ENCODE assay signal across 8 mouse cellular contexts in genomic region chr4:43040881-43041547, GRCm38 (mm10). TPM values are rescaled to one million over a fixed set of nuclear protein-coding genes. Genes with fewer than 3 reads are reported as not detected.
A peak's percentile ranks its signal among the peaks of the same experiment; 100 is the strongest.
DNase-seq lines count a peak whose midpoint lies in the region; ATAC-seq lines count a peak whose summit lies in the region.

No protein-coding gene starts in this region.

- peaks cover 10% of the 10 kb centered on the region for H3K36me3 ChIP-seq in liver, embryonic 13.5 days
- H3K36me3 ChIP-seq in embryonic facial prominence, embryonic 13.5 days = peaks cover 11% of the 10 kb centered on the region
- peaks cover 5% of the 10 kb centered on the region for H3K36me3 ChIP-seq in hindbrain, embryonic 16.5 days (ENCODE audit: control insufficient read depth, insufficient read depth, low read length)
- H3K36me3 ChIP-seq in neural tube, embryonic 15.5 days = peaks cover 7% of the 10 kb centered on the region

- H3K9ac ChIP-seq in liver, embryonic 13.5 days = no peak overlapping the region
- no peak overlapping the region for H3K9ac ChIP-seq in embryonic facial prominence, embryonic 13.5 days
- H3K9ac ChIP-seq in hindbrain, embryonic 16.5 days (ENCODE audit: low read depth, low read length) = 0 out of 2 replicates have a peak overlapping the region, but pooled peaks have one; percentile 22
- no peak overlapping the region for H3K9ac ChIP-seq in neural tube, embryonic 15.5 days (replicated peaks)

- no peaks in the 10 kb centered on the region for H3K27me3 ChIP-seq in liver, embryonic 13.5 days
- no peaks in the 10 kb centered on the region for H3K27me3 ChIP-seq in embryonic facial prominence, embryonic 13.5 days
- no peaks in the 10 kb centered on the region for H3K27me3 ChIP-seq in hindbrain, embryonic 16.5 days (replicated peaks; ENCODE audit: control insufficient read depth, insufficient read depth, low read length)
- no peaks in the 10 kb centered on the region for H3K27me3 ChIP-seq in neural tube, embryonic 15.5 days (replicated peaks)

- H3K9me3 ChIP-seq in liver, embryonic 13.5 days (replicated peaks) = no peaks in the 10 kb centered on the region
- H3K9me3 ChIP-seq in embryonic facial prominence, embryonic 13.5 days = no peaks in the 10 kb centered on the region
- no peaks in the 10 kb centered on the region for H3K9me3 ChIP-seq in hindbrain, embryonic 16.5 days (ENCODE audit: control insufficient read depth, low read length)
- no peaks in the 10 kb centered on the region for H3K9me3 ChIP-seq in neural tube, embryonic 15.5 days (replicated peaks)

- no peak for ATAC-seq in liver, embryonic 13.5 days (ENCODE audit: low read depth)
- no peak for ATAC-seq in embryonic facial prominence, embryonic 13.5 days (ENCODE audit: insufficient number of reproducible peaks, insufficient read depth, low FRiP score, low TSS enrichment, low read depth)
- ATAC-seq in hindbrain, embryonic 16.5 days = no peak
- ATAC-seq in neural tube, embryonic 15.5 days (ENCODE audit: low FRiP score) = no peak

- H3K4me3 ChIP-seq in liver, embryonic 13.5 days (replicated peaks) = no peak overlapping the region
- no peak overlapping the region for H3K4me3 ChIP-seq in embryonic facial prominence, embryonic 13.5 days
- no peak overlapping the region for H3K4me3 ChIP-seq in hindbrain, embryonic 16.5 days (ENCODE audit: low read length)
- H3K4me3 ChIP-seq in neural tube, embryonic 15.5 days (replicated peaks) = no peak overlapping the region

- H3K4me2 ChIP-seq in liver, embryonic 13.5 days = no peak overlapping the region
- H3K4me2 ChIP-seq in embryonic facial prominence, embryonic 13.5 days = 0 out of 2 replicates have a peak overlapping the region, but pooled peaks have one; percentile 81
- H3K4me2 ChIP-seq in hindbrain, embryonic 16.5 days (ENCODE audit: low read length) = peak overlapping the region; percentile 27
- 0 out of 2 replicates have a peak overlapping the region, but pooled peaks have one; percentile 88 for H3K4me2 ChIP-seq in neural tube, embryonic 15.5 days

- DNase-seq in liver, embryonic 13.5 days = no peak
- no peak for DNase-seq in liver
- no peak for DNase-seq in urinary bladder, postnatal 4 days (ENCODE audit: low spot score in 2 of 2)
- no peak for DNase-seq in layer of hippocampus, adult 9-10 months (ENCODE audit: low spot score)
- DNase-seq in gastrocnemius, postnatal 10 days = no peak

- H3K4me1 ChIP-seq in liver, embryonic 13.5 days (replicated peaks) = peaks cover 79% of the 10 kb centered on the region
- H3K4me1 ChIP-seq in embryonic facial prominence, embryonic 13.5 days = peaks cover 33% of the 10 kb centered on the region
- peaks cover 45% of the 10 kb centered on the region for H3K4me1 ChIP-seq in hindbrain, embryonic 16.5 days (ENCODE audit: control insufficient read depth, insufficient read depth, low read depth, low read length)
- peaks cover 64% of the 10 kb centered on the region for H3K4me1 ChIP-seq in neural tube, embryonic 15.5 days

- WGBS in liver, embryonic 13.5 days (ENCODE audit: insufficient replicate concordance) = 60% methylated on average over 9 of the region's 9 CpGs
- 79% methylated on average over 9 of the region's 9 CpGs for WGBS in embryonic facial prominence, embryonic 13.5 days
- whole genome bisulfite sequencing in hindbrain, embryonic 16.5 days = 66% methylated on average over 9 of the region's 9 CpGs
- WGBS in neural tube, embryonic 15.5 days = 58% methylated on average over 9 of the region's 9 CpGs

- peak overlapping the region; percentile 18 for H3K27ac ChIP-seq in liver, embryonic 13.5 days
- 0 out of 2 replicates have a peak overlapping the region, but pooled peaks have one; percentile 22 for H3K27ac ChIP-seq in embryonic facial prominence, embryonic 13.5 days
- H3K27ac ChIP-seq in hindbrain, embryonic 16.5 days (ENCODE audit: low read depth, low read length) = no peak overlapping the region
- H3K27ac ChIP-seq in neural tube, embryonic 15.5 days (replicated peaks) = peak overlapping the region; percentile 39; the same call in 1 of the 2 replicates

RNA-seq across cellular contexts. Expression of gene Fam214b, which starts 5.0 kb away (rescaled TPM):
- polyA plus RNA-seq in liver, embryonic 13.5 days (2015; fragmentation: Nextera tagmentation; extraction: Ambion mirVana) = 28.4 and 30.0 TPM in 2 replicates
- 13.1 and 14.9 TPM in 2 replicates for polyA plus RNA-seq in embryonic facial prominence, embryonic 13.5 days (2015; fragmentation: Nextera tagmentation; extraction: Ambion mirVana)
- 32.3 and 36.3 TPM in 2 replicates for polyA plus RNA-seq in hindbrain, embryonic 16.5 days (2015; fragmentation: Nextera tagmentation; extraction: Ambion mirVana)
- 27.5 and 28.5 TPM in 2 replicates for polyA plus RNA-seq in neural tube, embryonic 15.5 days (2015; fragmentation: Nextera tagmentation; extraction: Ambion mirVana)
- 10 to 100 TPM; 19.3 to 23.7 TPM for total RNA-seq in gastrocnemius, postnatal 10 days (2021)

RNA-seq across cellular contexts. Expression of gene Stoml2, which starts 9.5 kb away (rescaled TPM):
- 270 and 280 TPM in 2 replicates for polyA plus RNA-seq in liver, embryonic 13.5 days (2015; fragmentation: Nextera tagmentation; extraction: Ambion mirVana)
- 329 and 332 TPM in 2 replicates for polyA plus RNA-seq in embryonic facial prominence, embryonic 13.5 days (2015; fragmentation: Nextera tagmentation; extraction: Ambion mirVana)
- 234 and 261 TPM in 2 replicates for polyA plus RNA-seq in hindbrain, embryonic 16.5 days (2015; fragmentation: Nextera tagmentation; extraction: Ambion mirVana)
- 231 and 240 TPM in 2 replicates for polyA plus RNA-seq in neural tube, embryonic 15.5 days (2015; fragmentation: Nextera tagmentation; extraction: Ambion mirVana)
- total RNA-seq in gastrocnemius, postnatal 10 days (2021) = 10 to 100 TPM; 81.8 to 84.3 TPM

RNA-seq across cellular contexts. Expression of gene Pigo, which starts 15.4 kb away (rescaled TPM):
- 12.6 and 13.9 TPM in 2 replicates for polyA plus RNA-seq in liver, embryonic 13.5 days (2015; fragmentation: Nextera tagmentation; extraction: Ambion mirVana)
- polyA plus RNA-seq in embryonic facial prominence, embryonic 13.5 days (2015; fragmentation: Nextera tagmentation; extraction: Ambion mirVana) = 24.4 and 27.8 TPM in 2 replicates
- 28.5 and 30.8 TPM in 2 replicates for polyA plus RNA-seq in hindbrain, embryonic 16.5 days (2015; fragmentation: Nextera tagmentation; extraction: Ambion mirVana)
- 27.8 and 30.8 TPM in 2 replicates for polyA plus RNA-seq in neural tube, embryonic 15.5 days (2015; fragmentation: Nextera tagmentation; extraction: Ambion mirVana)
- total RNA-seq in gastrocnemius, postnatal 10 days (2021) = 1 to 10 TPM; 7.6 to 9.6 TPM

RNA-seq across cellular contexts. Expression of gene Unc13b, which starts 17.7 kb away (rescaled TPM):
- polyA plus RNA-seq in liver, embryonic 13.5 days (2015; fragmentation: Nextera tagmentation; extraction: Ambion mirVana) = 0.30 and 0.37 TPM in 2 replicates
- polyA plus RNA-seq in embryonic facial prominence, embryonic 13.5 days (2015; fragmentation: Nextera tagmentation; extraction: Ambion mirVana) = 3.9 and 5.1 TPM in 2 replicates
- polyA plus RNA-seq in hindbrain, embryonic 16.5 days (2015; fragmentation: Nextera tagmentation; extraction: Ambion mirVana) = 13.0 and 16.5 TPM in 2 replicates
- polyA plus RNA-seq in neural tube, embryonic 15.5 days (2015; fragmentation: Nextera tagmentation; extraction: Ambion mirVana) = 11.1 and 12.3 TPM in 2 replicates
- total RNA-seq in gastrocnemius, postnatal 10 days (2021) = 1 to 10 TPM; 5.0 to 7.1 TPM

RNA-seq across cellular contexts. Expression of gene Fancg, which starts 30.7 kb away (rescaled TPM):
- 10.3 and 11.8 TPM in 2 replicates for polyA plus RNA-seq in liver, embryonic 13.5 days (2015; fragmentation: Nextera tagmentation; extraction: Ambion mirVana)
- polyA plus RNA-seq in embryonic facial prominence, embryonic 13.5 days (2015; fragmentation: Nextera tagmentation; extraction: Ambion mirVana) = 18.6 and 26.6 TPM in 2 replicates
- 22.7 and 25.8 TPM in 2 replicates for polyA plus RNA-seq in hindbrain, embryonic 16.5 days (2015; fragmentation: Nextera tagmentation; extraction: Ambion mirVana)
- polyA plus RNA-seq in neural tube, embryonic 15.5 days (2015; fragmentation: Nextera tagmentation; extraction: Ambion mirVana) = 21.0 and 22.8 TPM in 2 replicates
- 1 to 10 TPM; 2.9 to 5.0 TPM for total RNA-seq in gastrocnemius, postnatal 10 days (2021)
